Mouse (Mus musculus) heart, adult 2 months (tissue): ENCODE measurements at regions not wholly inside any gene's neighbourhood (a gene's known extent, or its start where the extent isn't known, plus 50 kb on each side); places are given as distances from the start of the nearest gene placed in this dataset.

Source experiments
- CTCF ChIP-seq: fragments of 200-600 bp; IDR thresholded peaks from 2 replicates; pipeline ENCODE4 v1.8.1; 2022; ENCODE audit warnings: antibody characterized with exemption, mild to moderate bottlenecking, moderate library complexity
- EP300 ChIP-seq: fragments of 200-500 bp; IDR thresholded peaks from 2 replicates; pipeline ENCODE4 v1.6.1; 2011; ENCODE audit warnings: low read depth, low read length, control low read depth; ENCODE audit not compliant: insufficient read depth
- POLR2A ChIP-seq: fragments of 200-500 bp; IDR thresholded peaks from 2 replicates; pipeline ENCODE4 v1.6.1; 2011; ENCODE audit warnings: mild to moderate bottlenecking, low read depth, low read length, control low read depth; ENCODE audit not compliant: insufficient read depth

DNA sequence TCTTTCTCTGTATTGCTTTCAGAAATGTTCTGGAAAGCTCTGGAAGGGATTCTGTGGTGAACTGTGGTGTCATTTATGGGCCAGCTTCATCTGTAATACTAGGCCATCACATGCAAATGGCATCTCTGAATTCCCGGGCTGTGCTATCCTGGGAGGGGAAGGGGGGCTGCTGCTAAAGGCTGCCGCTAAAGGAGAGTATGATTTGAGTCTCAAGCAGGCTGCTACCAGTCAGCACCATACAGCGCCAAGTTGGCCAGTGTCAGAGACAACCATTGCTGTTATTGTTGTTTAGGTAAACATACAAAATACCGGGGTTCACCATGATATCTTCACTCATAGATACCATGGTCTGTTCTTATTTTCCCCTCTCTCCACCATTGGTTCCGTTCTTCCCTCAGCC is 543.5 kb downstream of the Zfp704 start:
- TF ChIP-seq EP300: no peak
- TF ChIP-seq POLR2A: no peak
- TF ChIP-seq CTCF: no peak
